Mouse (Mus musculus): ENCODE data around the gene Dmp1.

The Dmp1 gene

GRCm38 (mm10) chr5:104202351-104202750 is at the start of gene Dmp1:
Gene Dmp1, plus strand, starts transcription at chr5:104202613.
- no peak for DNase-seq (ENCODE audit: low read depth)

GRCm38 (mm10) chr5:104157701-104158100 is 44.7 kb upstream of the Dmp1 start:
- no peak for DNase-seq (ENCODE audit: low read depth)

GRCm38 (mm10) chr5:104158332-104159052 is 43.9 kb upstream of the Dmp1 start:
- DNase-seq (ENCODE audit: low read depth) = no peak

- no peak for DNase-seq (ENCODE audit: low read depth)
These were observed 41.8 kb upstream of the Dmp1 start for GRCm38 (mm10) chr5:104160581-104160980.

- DNase-seq (ENCODE audit: low read depth) = no peak
These were observed 41.0 kb upstream of the Dmp1 start for GRCm38 (mm10) chr5:104161390-104161789.

GRCm38 (mm10) chr5:104163536-104163935 is 38.9 kb upstream of the Dmp1 start:
- no peak for DNase-seq (ENCODE audit: low read depth)

- no peak for DNase-seq (ENCODE audit: low read depth)
These were observed 32.0 kb upstream of the Dmp1 start, which contains the start of gene Dspp for GRCm38 (mm10) chr5:104170412-104170811. Gene Dspp, plus strand, starts transcription at chr5:104170712.

GRCm38 (mm10) chr5:104173094-104173493 is 29.3 kb upstream of the Dmp1 start:
- DNase-seq (ENCODE audit: low read depth) = no peak

- DNase-seq (ENCODE audit: low read depth) = no peak
These were observed 18.7 kb upstream of the Dmp1 start for GRCm38 (mm10) chr5:104183743-104184142.

- no peak for DNase-seq (ENCODE audit: low read depth)
These were observed 15.1 kb upstream of the Dmp1 start for GRCm38 (mm10) chr5:104187281-104187680.

- DNase-seq (ENCODE audit: low read depth) = no peak
These were observed 7.3 kb upstream of the Dmp1 start for GRCm38 (mm10) chr5:104195086-104195485.

- DNase-seq (ENCODE audit: low read depth) = no peak
These were observed 1.1 kb upstream of the Dmp1 start for GRCm38 (mm10) chr5:104201153-104201950.

- no peak for DNase-seq (ENCODE audit: low read depth)
These were observed 10.1 kb downstream of the Dmp1 start for GRCm38 (mm10) chr5:104212531-104212930.

- DNase-seq (ENCODE audit: low read depth) = no peak
These were observed 16.5 kb downstream of the Dmp1 start for GRCm38 (mm10) chr5:104218926-104219325.

- DNase-seq (ENCODE audit: low read depth) = no peak
These were observed 21.9 kb downstream of the Dmp1 start for GRCm38 (mm10) chr5:104224299-104224698.

- DNase-seq (ENCODE audit: low read depth) = no peak
These were observed 22.3 kb downstream of the Dmp1 start for GRCm38 (mm10) chr5:104224750-104225149.

GRCm38 (mm10) chr5:104228497-104228896 is 26.1 kb downstream of the Dmp1 start:
- DNase-seq (ENCODE audit: low read depth) = no peak

- DNase-seq (ENCODE audit: low read depth) = no peak
These were observed 34.3 kb downstream of the Dmp1 start for GRCm38 (mm10) chr5:104236741-104237140.

GRCm38 (mm10) chr5:104239674-104240378 is 37.4 kb downstream of the Dmp1 start:
- no peak for DNase-seq (ENCODE audit: low read depth)

- no peak for DNase-seq (ENCODE audit: low read depth)
These were observed 41.8 kb downstream of the Dmp1 start for GRCm38 (mm10) chr5:104244261-104244660.

- DNase-seq (ENCODE audit: low read depth) = no peak
These were observed 49.4 kb downstream of the Dmp1 start for GRCm38 (mm10) chr5:104251811-104252210.

GRCm38 (mm10) chr5:104256585-104256984 is 54.2 kb downstream of the Dmp1 start:
- DNase-seq (ENCODE audit: low read depth) = no peak
